Mouse (Mus musculus) natural killer cell, adult 2 months (primary cell): ENCODE results near the gene Dram1.

Experiments
- DNase-seq, 2 experiments: peaks; one replicate each; pipeline ENCODE4 v3.0.0; 2022; ENCODE audit warnings: low spot score in 2 of 2

Dram1 gene

GRCm38 (mm10) chr10:88379013-88379885 is at the start of gene Dram1, which contains the start of gene Gnptab:
Dram1 (minus strand) TSS chr10:88379080.
Gnptab (plus strand) TSS chr10:88379132.
- DNase-seq = peak; percentile 83 to 90

- peak; percentile 85 to 95 for DNase-seq
Observed at GRCm38 (mm10) chr10:88427998-88428397, 49.1 kb upstream of the Dram1 start.

- DNase-seq = no peak
Observed at GRCm38 (mm10) chr10:88426896-88427295, 48.0 kb upstream of the Dram1 start.

- peak; percentile 47 to 62 for DNase-seq
Observed at GRCm38 (mm10) chr10:88426158-88426816, 47.4 kb upstream of the Dram1 start.

- peak; percentile 19 to 39 for DNase-seq
Observed at GRCm38 (mm10) chr10:88420655-88421435, 42.0 kb upstream of the Dram1 start.

GRCm38 (mm10) chr10:88420141-88420541 is 41.3 kb upstream of the Dram1 start:
- DNase-seq = no peak

- DNase-seq = peak; percentile 19 to 29
Observed at GRCm38 (mm10) chr10:88417686-88418085, 38.8 kb upstream of the Dram1 start.

GRCm38 (mm10) chr10:88412290-88412995 is 33.6 kb upstream of the Dram1 start:
- DNase-seq = no peak

GRCm38 (mm10) chr10:88409751-88410150 is 30.9 kb upstream of the Dram1 start:
- no peak for DNase-seq

- no peak for DNase-seq
Observed at GRCm38 (mm10) chr10:88407875-88408631, 29.2 kb upstream of the Dram1 start.

- peak; percentile 76 to 83 for DNase-seq
Observed at GRCm38 (mm10) chr10:88405812-88406211, 26.9 kb upstream of the Dram1 start.

GRCm38 (mm10) chr10:88404220-88404619 is 25.3 kb upstream of the Dram1 start:
- DNase-seq = no peak

GRCm38 (mm10) chr10:88403021-88403420 is 24.1 kb upstream of the Dram1 start:
- no peak for DNase-seq

- DNase-seq = no peak
Observed at GRCm38 (mm10) chr10:88399271-88399670, 20.4 kb upstream of the Dram1 start.

- no peak for DNase-seq
Observed at GRCm38 (mm10) chr10:88398668-88399243, 19.9 kb upstream of the Dram1 start.

GRCm38 (mm10) chr10:88392181-88392847 is 13.4 kb upstream of the Dram1 start:
- DNase-seq = no peak

- DNase-seq = no peak
Observed at GRCm38 (mm10) chr10:88391495-88391894, 12.6 kb upstream of the Dram1 start.

GRCm38 (mm10) chr10:88390096-88390790 is 11.4 kb upstream of the Dram1 start:
- DNase-seq = peak in 1 of 2 experiments; percentile 73

GRCm38 (mm10) chr10:88389576-88389975 is 10.7 kb upstream of the Dram1 start:
- DNase-seq = peak; percentile 81 to 84
